Mouse (Mus musculus) forebrain, postnatal 0 days (tissue): ENCODE measurements at regions not wholly inside any gene's neighbourhood (a gene's known extent, or its start where the extent isn't known, plus 50 kb on each side); places are given as distances from the start of the nearest gene placed in this dataset.

ENCODE experiments used
- ATAC-seq: fragments of 200-750 bp; cut with Nextera tagmentation; 2 replicates; pipeline ENCODE4 v1.8.0; 2017; ENCODE audit warnings: mild to moderate bottlenecking, moderate library complexity
- DNase-seq: peaks from one replicate; pipeline ENCODE4 v3.0.0-alpha.2; 2015
- H3K27ac ChIP-seq: fragments of 300-500 bp; sonication (generic); 2 replicates; pipeline ENCODE4 v1.5.1; 2014; ENCODE audit warnings: low read depth, mild to moderate bottlenecking, antibody characterized with exemption, low read length, moderate library complexity, mixed read lengths
- H3K27me3 ChIP-seq: fragments of 300-500 bp; sonication (generic); 2 replicates; pipeline ENCODE4 v1.6.1; 2014; ENCODE audit warnings: mild to moderate bottlenecking, low read length, mixed read lengths; ENCODE audit not compliant: insufficient read depth
- H3K36me3 ChIP-seq: fragments of 300-500 bp; sonication (generic); 2 replicates; pipeline ENCODE4 v1.6.1; 2014; ENCODE audit warnings: mild to moderate bottlenecking, moderate library complexity; ENCODE audit not compliant: insufficient read depth
- H3K4me1 ChIP-seq: fragments of 300-500 bp; sonication (generic); 2 replicates; pipeline ENCODE4 v1.6.1; 2014; ENCODE audit warnings: antibody characterized with exemption; ENCODE audit not compliant: insufficient read depth
- H3K4me2 ChIP-seq: fragments of 300-500 bp; sonication (generic); 2 replicates; pipeline ENCODE4 v1.6.1; 2014; ENCODE audit warnings: low read depth, mild to moderate bottlenecking, moderate library complexity
- H3K4me3 ChIP-seq: fragments of 300-500 bp; sonication (generic); 2 replicates; pipeline ENCODE4 v1.5.1; 2014; ENCODE audit warnings: low read depth, low read length, mixed read lengths
- H3K9ac ChIP-seq: fragments of 300-500 bp; sonication (generic); 2 replicates; pipeline ENCODE4 v1.6.1; 2014; ENCODE audit warnings: mild to moderate bottlenecking
- H3K9me3 ChIP-seq: fragments of 300-500 bp; sonication (generic); 2 replicates; pipeline ENCODE4 v1.6.1; 2016; ENCODE audit warnings: low read length
- CTCF ChIP-seq: sonication (generic); IDR thresholded peaks from 2 replicates; pipeline ENCODE4 v1.5.1; 2016; ENCODE audit warnings: antibody characterized with exemption, control low read depth, low read depth
- WGBS: fragments of 180-500 bp; shearing (Covaris S2); extraction: QIAGEN DNeasy Blood & Tissue Kit; methylation state at CpG from one replicate; pipeline ENCODE4 v1.1.7; 2014; 5-methylcytosine and 5-hydroxymethylcytosine counted together

DNA sequence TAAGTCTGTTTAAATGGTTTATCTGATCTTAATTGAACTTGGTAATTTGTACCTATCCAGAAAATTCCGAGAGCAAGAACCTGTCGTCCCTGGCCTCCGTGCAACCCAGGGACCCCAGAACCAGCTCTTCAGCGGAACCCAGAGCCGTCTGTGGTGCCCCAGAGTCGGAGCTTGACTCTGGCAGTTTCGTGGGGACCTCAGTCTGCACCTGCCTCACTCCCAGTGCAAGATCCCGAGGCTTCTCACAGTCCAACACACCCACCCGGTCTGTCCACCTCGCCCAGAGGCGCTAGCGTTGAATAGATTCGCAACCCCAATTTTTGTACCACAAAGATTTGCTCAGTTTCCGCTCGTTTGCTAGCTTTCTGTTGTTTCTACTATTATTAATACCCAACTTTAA is 315.5 kb downstream of the Pdgfc start:
- H3K27ac ChIP-seq = no peak overlapping the region
- no peaks in the 10 kb centered on the region for H3K9me3 ChIP-seq
- H3K4me1 ChIP-seq = no peaks in the 10 kb centered on the region
- no peak for TF ChIP-seq CTCF
- no peak overlapping the region for H3K4me3 ChIP-seq
- 89% methylated on average over 15 of the region's 15 CpGs for WGBS
- no peak overlapping the region for H3K9ac ChIP-seq
- H3K27me3 ChIP-seq = no peaks in the 10 kb centered on the region
- no peak overlapping the region for H3K4me2 ChIP-seq
- no peaks in the 10 kb centered on the region for H3K36me3 ChIP-seq
- DNase-seq (no peak), ATAC-seq (no peak)

DNA sequence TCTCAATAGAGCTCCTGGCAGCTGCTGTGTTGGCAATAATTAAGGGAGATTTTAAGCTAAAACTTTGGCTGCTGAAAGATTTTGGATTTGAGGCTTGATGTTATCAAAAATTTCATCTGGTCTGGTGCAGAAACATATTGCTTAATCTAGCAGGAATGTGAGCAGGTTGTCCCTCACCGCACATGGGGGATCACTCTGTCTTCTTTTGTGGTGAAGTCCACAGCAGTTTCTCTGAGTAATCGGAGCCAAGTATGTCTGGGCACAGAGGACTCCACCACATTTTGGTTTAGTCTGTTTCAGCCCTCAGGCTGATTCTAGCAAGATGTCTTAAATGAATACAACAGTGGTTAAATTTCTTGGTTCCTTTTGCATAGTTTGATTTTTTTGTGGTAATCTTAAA is 331.7 kb downstream of the Pdgfc start:
- no peak overlapping the region for H3K27ac ChIP-seq
- H3K9ac ChIP-seq = no peak overlapping the region
- ATAC-seq (peak; percentile 34; the same call in 1 of the 2 replicates), DNase-seq (peak; percentile 6)
- no peaks in the 10 kb centered on the region for H3K27me3 ChIP-seq
- TF ChIP-seq CTCF = no peak
- H3K4me2 ChIP-seq = no peak overlapping the region
- 71% methylated on average over 2 of the region's 2 CpGs for WGBS
- no peaks in the 10 kb centered on the region for H3K9me3 ChIP-seq
- H3K4me3 ChIP-seq = no peak overlapping the region
- no peaks in the 10 kb centered on the region for H3K4me1 ChIP-seq
- no peaks in the 10 kb centered on the region for H3K36me3 ChIP-seq

DNA sequence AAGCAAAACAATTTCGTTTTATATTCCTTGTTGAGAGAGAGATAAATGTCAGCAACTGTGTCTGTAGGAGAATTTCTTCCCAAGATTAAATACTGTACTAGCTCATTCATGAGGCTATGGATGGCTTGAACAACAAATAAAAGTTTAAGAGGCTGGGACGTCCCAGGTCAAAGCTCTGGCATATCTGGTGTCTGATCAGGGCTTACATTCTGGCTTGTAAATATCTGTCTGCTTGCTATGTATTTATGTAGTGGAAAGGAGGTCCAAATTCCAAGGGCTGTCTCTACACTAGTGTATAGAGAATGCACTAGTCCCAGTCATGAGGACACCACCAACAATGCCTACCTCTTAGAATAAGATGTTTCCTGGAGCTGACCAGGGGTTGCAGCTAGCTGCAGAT is 332.4 kb downstream of the Pdgfc start:
- H3K4me3 ChIP-seq = no peak overlapping the region
- no peak for TF ChIP-seq CTCF
- no peak for DNase-seq
- no peak overlapping the region for H3K27ac ChIP-seq
- no peak overlapping the region for H3K4me2 ChIP-seq
- no peak overlapping the region for H3K9ac ChIP-seq
- H3K9me3 ChIP-seq = no peaks in the 10 kb centered on the region
- H3K27me3 ChIP-seq = no peaks in the 10 kb centered on the region
- 80% methylated on average over 2 of the region's 2 CpGs for WGBS
- no peaks in the 10 kb centered on the region for H3K4me1 ChIP-seq
- no peak for ATAC-seq
- H3K36me3 ChIP-seq = no peaks in the 10 kb centered on the region

DNA sequence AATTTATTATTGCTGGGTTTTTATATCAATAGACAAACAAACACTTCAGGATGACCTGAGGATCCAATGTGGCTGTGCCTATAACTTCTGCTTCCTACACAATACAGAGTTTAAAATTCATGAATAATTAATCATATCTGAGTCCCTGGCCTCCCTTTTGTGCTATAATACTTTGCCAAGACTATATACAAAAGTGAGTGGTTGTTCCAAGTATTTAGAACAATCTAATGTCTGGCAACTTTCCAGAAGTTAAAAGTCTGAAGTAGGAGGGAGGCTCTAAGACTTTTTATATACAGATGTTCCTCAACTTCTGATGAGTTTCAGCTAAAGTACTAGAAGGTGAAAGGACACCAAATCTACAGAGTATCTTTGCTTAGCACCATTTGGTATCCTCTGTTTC is 333.5 kb downstream of the Pdgfc start:
- ATAC-seq (no peak), DNase-seq (no peak)
- no peaks in the 10 kb centered on the region for H3K4me1 ChIP-seq
- no peak overlapping the region for H3K4me2 ChIP-seq
- no peaks in the 10 kb centered on the region for H3K27me3 ChIP-seq
- H3K4me3 ChIP-seq = no peak overlapping the region
- no peak overlapping the region for H3K9ac ChIP-seq
- TF ChIP-seq CTCF = no peak
- no peaks in the 10 kb centered on the region for H3K36me3 ChIP-seq
- H3K9me3 ChIP-seq = no peaks in the 10 kb centered on the region
- H3K27ac ChIP-seq = no peak overlapping the region

DNA sequence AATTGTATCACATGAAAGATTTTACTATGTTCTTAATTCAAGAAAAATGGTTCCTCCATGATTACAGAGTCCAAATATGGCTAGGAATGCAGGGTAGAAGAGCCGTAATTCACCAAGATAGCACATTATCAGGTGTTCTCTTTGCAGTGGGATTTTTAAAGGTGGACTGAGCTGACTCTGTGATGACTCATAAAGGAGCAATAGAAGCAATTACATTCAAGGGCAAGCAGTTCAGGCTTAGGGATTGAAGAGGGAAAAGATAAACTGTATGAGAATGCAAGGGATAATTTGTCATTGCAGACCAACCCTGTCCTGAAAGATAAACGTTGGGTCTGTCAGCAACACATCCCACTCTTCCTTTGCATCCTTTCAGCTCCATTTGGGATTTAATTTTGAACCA is 339.8 kb downstream of the Pdgfc start:
- Histone ChIP-seq H3K27ac (no peak overlapping the region), H3K36me3 (no peaks in the 10 kb centered on the region), H3K27me3 (no peaks in the 10 kb centered on the region), H3K4me3 (no peak overlapping the region), H3K9me3 (no peaks in the 10 kb centered on the region), H3K9ac (no peak overlapping the region), H3K4me1 (no peaks in the 10 kb centered on the region), H3K4me2 (no peak overlapping the region)
- no peak for ATAC-seq
- WGBS = 79% methylated on average over 2 of the region's 2 CpGs
- TF ChIP-seq CTCF = no peak
- DNase-seq = no peak

DNA sequence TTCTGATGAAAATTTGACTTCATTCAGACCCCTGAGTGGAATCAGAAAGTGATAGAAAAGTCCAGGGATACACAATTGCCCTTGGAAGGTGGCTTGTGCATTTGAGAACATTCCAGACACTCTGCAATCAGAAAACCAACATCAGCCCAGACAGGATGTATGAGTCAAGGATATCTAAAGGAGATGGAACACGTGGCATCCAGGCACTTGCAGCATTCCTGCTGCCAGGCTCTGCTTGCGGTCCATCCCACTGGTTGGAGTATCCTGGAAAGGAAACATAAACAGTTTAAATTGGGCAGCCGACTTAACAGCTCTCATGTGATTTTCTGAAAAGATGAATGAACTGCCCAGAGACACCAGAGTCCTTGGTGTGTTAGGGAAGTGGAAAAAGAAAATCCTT is 341.2 kb downstream of the Pdgfc start:
- no peak for TF ChIP-seq CTCF
- ATAC-seq (no peak), DNase-seq (no peak)
- Histone ChIP-seq H3K27me3 (no peaks in the 10 kb centered on the region), H3K4me2 (no peak overlapping the region), H3K9me3 (no peaks in the 10 kb centered on the region), H3K27ac (no peak overlapping the region), H3K4me1 (no peaks in the 10 kb centered on the region), H3K36me3 (no peaks in the 10 kb centered on the region), H3K9ac (no peak overlapping the region), H3K4me3 (no peak overlapping the region)
- 81% methylated on average over 3 of the region's 3 CpGs for WGBS

DNA sequence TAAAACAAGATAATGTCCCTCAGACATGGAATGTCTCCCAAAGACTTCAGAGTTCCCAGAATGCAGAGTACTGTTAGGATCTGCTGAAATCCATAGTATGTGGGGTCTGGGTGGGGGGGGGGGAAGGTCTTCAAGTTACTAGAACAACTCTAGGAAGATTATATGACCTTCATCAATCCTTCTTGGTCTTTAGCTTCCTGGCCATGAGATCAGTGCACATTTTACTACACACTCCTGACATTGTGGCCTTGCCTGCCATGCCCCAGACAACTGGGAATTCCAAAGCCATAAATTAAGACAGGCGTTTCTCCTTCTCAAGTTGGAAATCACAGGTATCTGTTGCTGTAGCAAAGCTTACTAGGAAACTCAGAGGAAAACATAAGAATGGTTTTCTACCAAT is 343.1 kb downstream of the Pdgfc start:
- DNase-seq (no peak), ATAC-seq (no peak)
- Histone ChIP-seq H3K27ac (no peak overlapping the region), H3K9ac (no peak overlapping the region), H3K4me3 (no peak overlapping the region), H3K4me1 (no peaks in the 10 kb centered on the region), H3K27me3 (no peaks in the 10 kb centered on the region), H3K4me2 (no peak overlapping the region), H3K9me3 (no peaks in the 10 kb centered on the region), H3K36me3 (no peaks in the 10 kb centered on the region)
- TF ChIP-seq CTCF = no peak
- 79% methylated on average over 1 of the region's 1 CpGs for WGBS

DNA sequence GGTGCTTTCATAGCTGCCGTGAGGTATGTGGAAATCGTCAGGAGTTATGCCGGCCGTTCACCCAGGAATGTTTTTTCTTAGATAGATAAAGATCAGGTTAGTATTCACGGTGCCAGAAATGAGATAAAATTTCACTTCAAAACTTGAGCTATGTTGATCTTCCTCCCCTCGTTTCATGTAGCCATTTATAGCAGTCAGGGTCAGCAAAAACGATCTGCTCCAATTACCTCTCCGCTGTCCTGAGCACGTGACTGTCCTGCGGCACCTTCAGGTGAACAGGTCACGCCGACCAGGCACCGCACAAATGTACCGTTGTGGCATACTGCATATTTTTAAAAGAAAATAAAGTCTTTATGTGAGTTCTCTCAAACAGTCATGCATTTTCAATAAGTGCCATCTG is 350.7 kb downstream of the Pdgfc start:
- Histone ChIP-seq H3K4me1 (no peaks in the 10 kb centered on the region), H3K9ac (no peak overlapping the region), H3K4me3 (no peak overlapping the region), H3K9me3 (no peaks in the 10 kb centered on the region), H3K27me3 (no peaks in the 10 kb centered on the region), H3K36me3 (no peaks in the 10 kb centered on the region), H3K4me2 (no peak overlapping the region), H3K27ac (no peak overlapping the region)
- DNase-seq = no peak
- no peak for TF ChIP-seq CTCF
- WGBS = 88% methylated on average over 14 of the region's 14 CpGs
- ATAC-seq = no peak
